Mouse (Mus musculus): ENCODE data around the gene Gsta3. TPM values are rescaled to one million over a fixed set of nuclear protein-coding genes. Genes with fewer than 3 reads are reported as not detected.
"Not testable (repeated sequence)": the region's sequence is repeated elsewhere in the genome, so short reads cannot be mapped to it uniquely, and the experiment has no call there.

Gsta3 gene
- total RNA-seq (2021): not detected
- long read RNA-seq, experiment 1: 0 reads
- long read RNA-seq, experiment 2: 0 reads

DNA sequence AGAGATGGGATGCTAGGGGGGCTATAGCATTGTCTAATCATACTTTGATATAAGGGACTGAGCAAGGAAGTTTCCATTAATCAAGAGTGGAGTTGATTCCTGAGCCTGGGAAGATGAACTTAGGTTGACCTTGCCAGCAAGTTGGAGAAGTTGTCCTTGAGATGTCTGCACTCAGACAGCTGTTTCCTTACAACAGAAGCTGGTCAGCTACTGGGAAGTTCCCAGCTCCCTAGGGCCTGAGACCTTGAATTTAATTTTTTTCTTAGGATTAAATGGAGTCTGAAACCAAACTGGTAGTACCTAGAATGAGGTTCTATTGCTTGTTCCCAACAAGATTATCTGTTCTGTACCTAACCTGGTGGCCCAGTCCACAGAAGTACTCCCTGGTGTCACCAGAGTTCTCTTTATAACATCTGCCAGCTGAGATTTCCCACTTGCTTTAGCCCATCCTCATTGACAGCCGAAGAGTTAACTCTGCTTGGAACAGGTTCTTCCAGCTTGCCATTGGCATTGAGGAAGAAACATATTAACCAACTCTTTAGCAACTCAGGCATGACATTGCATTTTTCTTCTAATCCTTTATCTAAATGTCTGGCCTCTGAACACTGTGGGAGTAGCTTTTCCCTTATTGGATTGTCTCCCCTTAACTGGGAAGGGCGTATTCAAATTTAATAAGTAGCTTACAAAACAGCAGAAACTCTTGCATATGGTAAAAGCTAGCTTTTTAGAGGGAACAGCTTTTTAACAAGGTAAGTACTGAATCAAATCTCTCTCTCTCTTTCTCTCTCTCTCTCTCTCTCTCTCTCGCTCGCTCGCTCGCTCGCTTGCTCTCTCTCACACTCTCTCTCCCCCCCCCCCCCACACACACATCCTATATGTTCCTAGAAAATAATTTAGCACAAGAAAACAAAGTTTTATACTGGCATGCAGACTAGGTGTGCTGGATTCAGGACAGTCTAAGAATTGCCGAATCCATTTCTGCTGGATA is at the start of gene Gsta3:
Gene Gsta3, plus strand, starts transcription at position 679 of the 988 bp plus-strand sequence.
- DNase-seq: no peak
- intact Hi-C loops (cut with DNase I; ENCODE audit: low total_unique reads): no loop called here

DNA sequence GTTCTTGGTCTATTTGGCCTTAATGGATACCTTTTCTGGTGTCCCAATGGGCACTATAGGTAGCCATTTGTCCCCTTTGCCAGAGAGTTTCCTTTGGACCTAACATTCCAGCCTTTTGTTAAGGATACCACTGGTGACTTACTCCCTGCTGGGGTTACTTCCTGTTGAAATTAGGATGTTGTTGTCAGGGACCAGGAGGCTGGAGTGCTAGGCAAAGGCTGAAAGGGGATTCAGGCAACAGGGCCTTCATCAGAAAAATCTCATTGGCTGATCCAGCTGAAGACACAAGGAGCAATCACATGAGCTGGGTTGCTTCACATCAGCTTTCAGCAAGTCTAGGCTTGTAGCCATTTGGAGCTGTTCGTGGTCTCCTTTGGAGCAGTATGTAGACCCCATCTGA is 34.1 kb upstream of the Gsta3 start:
- intact Hi-C loops (cut with DNase I; ENCODE audit: low total_unique reads): loop anchor here (5.0 kb wide), 1 partner anchor 71 kb away; no protein-coding TSS in a partner anchor
- DNase-seq: no peak

DNA sequence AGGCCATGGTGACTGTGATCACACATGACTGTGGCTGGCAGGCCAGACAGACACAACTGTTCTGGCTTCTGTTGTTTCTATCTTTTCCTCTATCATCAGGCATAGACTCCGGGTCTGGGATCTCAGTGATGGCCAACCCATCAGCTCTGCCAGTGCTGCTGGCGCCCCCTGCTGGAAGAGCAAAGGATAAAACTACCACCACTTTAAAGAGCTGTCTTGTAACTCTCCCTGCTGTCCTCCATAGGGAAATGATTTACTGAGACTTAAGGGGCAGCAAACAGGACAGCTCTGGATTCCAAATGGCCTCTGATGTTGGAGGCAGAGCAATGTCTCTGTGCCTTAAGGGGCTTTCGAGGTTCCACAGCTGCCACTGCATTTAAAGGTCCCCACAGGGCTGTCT is 26.9 kb upstream of the Gsta3 start:
- not testable (repeated sequence) for DNase-seq
- intact Hi-C loops (cut with DNase I; ENCODE audit: low total_unique reads): loop anchor here (10.0 kb wide), 2 partner anchors 131 to 1051 kb away; partner anchors contain the start of gene Khdc1a

DNA sequence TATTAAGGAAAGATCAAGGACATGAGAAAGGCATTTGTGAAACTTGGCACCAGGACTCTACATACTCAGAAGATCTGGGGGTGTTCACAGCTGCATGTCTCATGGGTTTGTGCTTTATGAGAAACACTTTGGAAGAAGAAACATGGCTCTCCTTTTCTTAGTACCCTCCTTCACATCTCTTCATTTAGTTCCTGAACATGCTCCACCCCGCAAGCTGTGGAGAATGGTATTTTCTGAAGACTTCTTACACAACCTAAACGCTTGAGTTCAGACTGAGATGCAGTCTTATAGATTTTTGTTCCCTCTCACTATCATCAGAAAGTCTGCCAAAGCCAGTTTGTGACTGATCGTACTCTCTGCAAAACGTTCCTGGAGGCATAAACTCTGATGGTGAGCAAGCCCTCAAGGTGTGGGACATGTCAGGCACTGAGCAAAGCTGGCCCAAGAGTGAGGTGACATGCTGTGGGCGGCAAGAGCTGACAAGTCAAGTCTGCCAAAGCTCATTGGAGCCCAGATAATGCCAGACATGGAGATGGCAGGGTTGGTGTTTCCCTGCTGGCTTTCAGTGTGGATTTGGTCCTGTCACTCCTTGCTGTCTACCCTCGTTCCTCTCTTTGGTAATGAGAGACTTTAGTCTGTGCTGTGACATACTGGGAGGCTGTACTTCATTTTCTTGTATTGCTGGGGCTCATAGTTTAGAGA is 26.2 kb upstream of the Gsta3 start:
- DNase-seq: not testable (repeated sequence)
- intact Hi-C loops (cut with DNase I; ENCODE audit: low total_unique reads): loop anchor here (10.0 kb wide), 2 partner anchors 131 to 1051 kb away; partner anchors contain the start of gene Khdc1a

DNA sequence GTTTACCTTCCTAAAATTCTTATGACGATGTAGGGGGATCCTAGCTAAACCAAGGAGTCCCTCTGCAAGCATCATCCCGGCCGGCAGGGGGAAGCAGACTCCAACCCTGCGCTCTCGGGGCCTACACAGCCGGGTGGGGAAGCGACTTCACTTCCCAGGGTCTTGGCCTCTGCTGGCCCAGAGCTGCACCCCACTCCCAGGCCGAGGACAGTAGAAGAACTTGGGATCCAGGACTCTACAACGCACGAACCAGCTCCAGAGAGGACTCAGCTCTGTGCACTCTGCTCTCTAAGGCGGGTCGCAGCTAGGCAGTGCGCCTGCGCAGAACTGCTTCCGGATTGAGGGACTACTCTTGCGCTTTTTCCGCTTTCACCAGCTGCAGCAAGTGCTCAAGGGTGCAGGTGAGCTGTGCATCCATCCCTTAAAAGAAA is 21.9 kb upstream of the Gsta3 start, which contains the start of gene Tmem14a:
Gene Tmem14a, plus strand, starts transcription at position 87 of the 431 bp plus-strand sequence.
- intact Hi-C loops (cut with DNase I; ENCODE audit: low total_unique reads): loop anchor here (2.0 to 10.0 kb wide), 3 partner anchors 52 to 1046 kb away; partner anchors contain the start of gene Khdc1a
- peak; percentile 88 for DNase-seq

DNA sequence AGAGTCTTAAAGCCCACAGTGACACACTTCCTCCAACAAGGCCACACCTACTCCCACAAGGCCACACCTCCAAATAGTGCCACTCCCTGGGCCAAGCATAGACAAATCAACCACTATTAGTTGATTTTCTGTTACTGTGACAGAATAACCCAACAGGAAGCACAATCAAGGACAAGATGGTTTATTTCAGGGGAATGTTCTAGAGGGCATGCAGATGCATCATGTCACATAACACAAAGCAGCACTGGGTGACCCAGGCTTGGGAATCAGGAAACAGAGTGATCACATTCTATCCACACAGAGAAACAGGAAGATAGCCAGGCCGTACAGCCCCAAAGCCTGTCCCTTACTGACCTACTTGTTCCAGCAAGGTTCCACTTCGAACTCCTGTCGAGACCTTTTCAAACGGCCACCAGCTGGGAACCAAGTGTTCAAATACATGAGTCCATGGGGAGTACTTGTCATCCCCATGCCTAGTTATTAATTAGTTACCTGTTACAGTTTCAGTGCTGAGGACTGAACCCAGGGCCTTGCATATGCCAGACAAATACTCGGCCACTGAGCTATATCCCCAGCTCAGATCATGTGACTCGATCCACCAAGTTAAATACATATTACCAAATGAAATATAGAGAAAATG is 12.5 kb upstream of the Gsta3 start:
- DNase-seq: no peak
- intact Hi-C loops (cut with DNase I; ENCODE audit: low total_unique reads): no loop called here

DNA sequence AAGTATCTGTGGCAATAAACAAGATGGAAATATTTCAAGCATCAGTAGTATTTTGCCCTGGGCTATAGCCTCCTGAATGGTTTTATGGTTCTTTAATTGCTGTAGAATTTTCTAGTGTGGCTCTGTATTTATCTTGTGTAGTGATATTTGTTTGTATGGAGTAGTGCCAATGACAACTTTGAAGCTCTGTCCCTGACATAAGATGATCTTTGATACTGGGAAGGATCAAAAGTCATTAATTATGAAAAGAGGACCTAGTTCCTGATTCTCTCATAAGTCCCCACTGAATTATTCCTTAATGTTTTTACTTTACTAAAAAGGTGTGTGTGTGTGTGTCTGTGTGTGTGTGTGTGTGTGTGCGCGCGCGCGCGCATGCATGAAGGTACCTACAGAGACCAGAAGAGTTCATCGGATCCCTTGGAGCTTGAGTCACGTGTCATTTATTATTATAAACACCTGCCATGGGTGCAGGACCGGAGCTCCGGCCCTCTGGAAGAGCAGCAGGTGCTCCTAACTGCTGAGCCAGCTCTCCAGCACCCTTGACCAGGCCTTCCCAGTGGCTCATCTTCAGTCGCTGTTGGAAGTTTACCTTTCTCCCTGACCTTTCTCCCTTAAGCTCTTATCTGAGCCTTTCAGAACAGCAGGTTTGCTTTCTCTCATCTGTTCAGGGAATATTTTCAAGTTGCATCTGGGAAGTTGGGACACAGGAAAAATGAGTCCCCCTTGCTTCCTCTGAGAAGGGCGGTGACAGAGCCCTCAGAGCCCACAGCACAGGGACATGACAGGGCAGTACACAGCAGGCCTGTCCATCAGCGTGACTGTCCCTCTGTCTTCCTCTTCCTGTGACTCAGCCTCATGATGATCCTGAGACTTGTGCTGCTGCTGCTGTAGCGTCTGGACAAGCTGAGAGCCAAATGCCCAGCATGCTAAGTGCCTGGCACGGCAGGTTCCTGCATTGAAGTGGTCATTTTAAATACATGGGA is 11.4 kb upstream of the Gsta3 start:
- DNase-seq; intact Hi-C loops (cut with DNase I; ENCODE audit: low total_unique reads): not testable (repeated sequence)

DNA sequence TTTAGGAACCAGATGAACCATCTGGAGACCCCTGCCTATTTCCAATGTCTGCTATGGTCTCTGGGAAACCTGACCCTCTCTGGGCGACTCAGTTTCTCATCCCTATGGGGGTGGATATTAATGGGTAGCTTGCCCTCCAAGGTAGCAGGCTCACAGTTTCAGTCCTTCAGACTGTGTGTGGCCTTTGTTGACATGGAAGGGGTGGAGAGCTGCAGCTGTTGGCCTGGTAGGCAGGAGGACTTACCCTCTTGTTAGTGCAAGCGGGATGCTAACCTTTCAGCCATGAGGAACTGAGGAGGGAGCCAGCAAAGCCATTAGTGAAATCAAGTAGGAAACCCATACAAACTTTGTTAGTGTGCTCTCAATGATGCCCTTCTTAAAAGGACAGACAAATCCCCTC is 10.0 kb upstream of the Gsta3 start:
- intact Hi-C loops (cut with DNase I; ENCODE audit: low total_unique reads): no loop called here
- DNase-seq: no peak

DNA sequence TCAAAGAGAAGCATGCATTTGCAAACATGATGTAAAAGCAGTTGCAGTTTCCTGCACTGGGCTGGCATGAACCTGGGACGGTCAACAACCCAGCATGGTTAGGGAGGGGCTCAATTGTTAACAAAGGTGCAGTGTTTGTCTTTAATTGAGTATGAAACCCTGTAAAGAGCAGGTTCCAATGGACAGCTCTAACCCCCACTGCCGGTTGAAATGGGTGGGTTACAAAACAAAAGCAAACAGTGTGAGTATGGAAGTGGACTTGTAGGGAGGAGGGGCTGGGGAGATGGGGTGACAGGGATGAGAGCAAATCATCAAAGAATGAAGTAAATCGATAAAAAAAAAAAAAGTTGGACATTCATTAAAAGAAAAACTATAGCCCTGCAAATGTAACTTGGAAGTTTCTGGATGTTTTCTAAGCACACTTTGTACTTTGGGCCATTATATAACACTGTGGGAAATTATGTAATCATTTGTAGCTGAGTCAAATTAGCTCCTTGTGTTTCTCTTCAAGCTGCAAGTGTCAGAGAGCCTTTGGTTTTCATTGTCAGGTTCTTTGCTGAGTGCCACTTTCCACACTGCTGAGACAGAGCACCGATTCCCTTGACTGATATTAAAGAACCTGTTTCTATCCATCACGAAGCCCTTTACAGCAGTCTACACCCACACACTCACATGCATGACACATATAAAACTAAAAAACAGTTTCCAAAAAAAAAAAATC is 8.5 kb upstream of the Gsta3 start:
- DNase-seq: no peak
- intact Hi-C loops (cut with DNase I; ENCODE audit: low total_unique reads): no loop called here

DNA sequence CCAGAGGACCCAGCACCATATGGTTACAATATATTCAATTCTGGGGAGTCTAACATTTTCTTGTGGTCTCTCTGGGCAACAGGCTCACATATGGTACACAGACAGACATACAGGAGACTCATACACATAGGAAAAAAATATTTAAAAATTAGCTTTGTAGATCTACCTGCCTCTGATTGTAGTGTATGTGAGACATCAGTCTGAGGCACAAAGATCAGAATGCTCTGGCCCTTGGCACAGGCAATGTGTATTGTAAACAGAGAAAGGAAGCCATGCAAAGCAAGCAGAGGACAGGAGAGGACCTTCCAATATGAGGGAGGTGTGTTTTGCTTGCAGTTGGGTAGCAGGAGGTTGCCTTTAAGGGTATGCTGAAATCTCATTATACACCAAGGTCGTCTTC is 7.9 kb upstream of the Gsta3 start:
- intact Hi-C loops (cut with DNase I; ENCODE audit: low total_unique reads): no loop called here
- no peak for DNase-seq

DNA sequence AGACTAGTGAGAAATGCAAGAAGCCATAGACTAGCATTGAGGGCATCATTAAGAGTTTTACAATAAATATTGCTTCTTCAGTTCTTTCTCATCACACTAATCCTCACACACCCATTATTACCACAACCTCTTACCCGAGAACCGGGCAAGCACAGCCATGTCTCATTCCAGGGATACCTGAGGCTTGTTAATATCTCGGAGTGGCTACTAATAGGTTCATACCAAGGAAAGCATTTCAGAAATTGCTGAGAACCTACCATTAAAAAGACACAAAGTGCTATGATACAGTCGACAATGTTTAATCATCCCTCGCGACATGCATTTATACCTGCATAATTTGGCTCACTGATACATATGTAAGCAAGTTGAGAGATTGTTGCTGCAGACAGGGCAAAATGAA is 5.0 kb upstream of the Gsta3 start:
- intact Hi-C loops (cut with DNase I; ENCODE audit: low total_unique reads): no loop called here
- DNase-seq: no peak

DNA sequence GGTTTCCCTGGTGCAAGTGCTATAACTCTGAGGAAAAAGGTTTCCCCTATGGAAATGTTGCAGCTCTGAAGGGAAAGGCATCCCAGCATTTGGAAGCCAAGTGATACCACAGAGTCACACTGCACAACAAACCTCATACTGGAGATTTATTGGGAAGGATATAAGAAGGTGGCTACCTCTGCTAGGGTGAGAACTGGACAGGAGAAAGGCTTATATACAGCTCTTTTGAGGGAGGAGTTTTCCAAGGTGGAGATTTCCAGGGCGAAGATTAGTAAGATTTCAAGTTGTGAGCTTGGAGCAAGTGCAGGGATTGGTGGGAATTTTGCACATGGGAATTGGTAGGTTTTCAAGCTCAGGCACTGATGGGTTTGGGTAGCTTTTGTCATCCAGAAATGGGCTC is 707 bp downstream of the Gsta3 start:
- intact Hi-C loops (cut with DNase I; ENCODE audit: low total_unique reads): no loop called here
- DNase-seq: no peak

DNA sequence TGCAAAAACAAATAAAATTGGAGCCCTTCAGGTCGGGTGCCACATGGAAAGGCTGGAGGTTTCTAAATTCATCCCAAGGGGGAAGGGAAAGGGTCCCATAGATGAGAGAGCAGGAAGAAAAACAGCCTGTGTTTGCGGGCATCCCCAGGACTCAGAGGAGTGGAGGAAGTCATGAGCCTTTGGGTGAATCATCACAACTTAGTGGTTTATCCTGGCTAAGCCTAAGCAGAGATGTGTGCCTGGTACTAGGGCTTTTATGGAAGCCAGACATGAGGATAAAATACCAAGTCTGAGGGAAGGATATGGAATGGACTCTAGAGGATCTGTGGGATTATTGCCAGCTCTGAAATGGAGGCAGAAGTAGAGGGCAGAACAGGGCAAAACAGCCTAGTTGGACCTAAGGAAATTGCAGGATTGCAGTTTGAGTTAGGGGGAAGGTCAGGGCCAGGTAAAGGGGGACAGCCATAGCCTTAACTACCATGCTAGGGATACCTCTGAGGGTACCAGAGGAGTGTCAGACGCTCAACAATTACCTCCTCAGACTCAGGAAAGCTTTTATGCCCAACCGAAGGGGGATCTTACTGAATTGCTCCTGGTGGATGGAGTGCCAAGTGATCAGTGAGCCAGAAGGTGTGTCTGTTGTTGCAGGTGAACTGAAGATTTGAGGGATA is 4.0 kb downstream of the Gsta3 start:
- no peak for DNase-seq
- intact Hi-C loops (cut with DNase I; ENCODE audit: low total_unique reads): no loop called here

DNA sequence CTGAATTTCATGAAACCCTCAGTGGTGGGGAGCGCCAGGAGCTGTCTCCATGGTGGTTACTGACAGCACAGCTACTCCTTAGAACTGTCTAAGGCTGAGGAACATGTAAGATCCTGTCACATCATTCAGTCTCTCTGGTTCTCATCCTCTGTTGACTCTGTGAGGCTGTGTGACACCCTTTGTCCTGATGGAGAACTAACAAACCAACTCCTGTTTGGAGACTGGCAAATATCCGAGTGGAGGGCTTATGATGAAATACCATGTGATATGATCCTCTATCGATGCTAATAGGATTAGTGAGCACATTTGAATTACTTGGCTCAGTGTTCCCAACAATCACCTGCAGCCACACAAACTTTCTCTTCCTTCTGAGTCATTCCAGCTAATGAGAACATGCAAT is 5.7 kb downstream of the Gsta3 start:
- DNase-seq: no peak
- intact Hi-C loops (cut with DNase I; ENCODE audit: low total_unique reads): no loop called here

DNA sequence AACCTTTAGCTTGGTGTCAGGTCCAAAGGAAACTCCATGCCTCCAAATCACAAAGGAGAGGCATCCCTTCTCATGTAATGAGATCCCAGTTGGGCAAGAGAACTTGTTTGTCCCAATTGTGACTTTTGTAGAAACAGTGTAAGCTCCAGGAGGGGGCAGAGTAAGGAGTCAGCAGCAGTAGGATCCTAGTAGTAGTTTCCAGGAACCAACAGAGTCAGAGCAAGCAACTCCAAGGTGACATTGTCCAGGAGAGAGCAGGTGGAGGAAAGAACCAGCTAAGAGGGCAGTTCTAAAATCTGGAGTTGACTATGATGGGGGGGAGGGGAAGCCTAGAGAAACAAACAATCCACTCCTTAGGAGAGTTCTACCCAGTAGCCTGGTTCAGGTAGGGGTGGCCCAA is 7.5 kb downstream of the Gsta3 start:
- DNase-seq: no peak
- intact Hi-C loops (cut with DNase I; ENCODE audit: low total_unique reads): no loop called here

DNA sequence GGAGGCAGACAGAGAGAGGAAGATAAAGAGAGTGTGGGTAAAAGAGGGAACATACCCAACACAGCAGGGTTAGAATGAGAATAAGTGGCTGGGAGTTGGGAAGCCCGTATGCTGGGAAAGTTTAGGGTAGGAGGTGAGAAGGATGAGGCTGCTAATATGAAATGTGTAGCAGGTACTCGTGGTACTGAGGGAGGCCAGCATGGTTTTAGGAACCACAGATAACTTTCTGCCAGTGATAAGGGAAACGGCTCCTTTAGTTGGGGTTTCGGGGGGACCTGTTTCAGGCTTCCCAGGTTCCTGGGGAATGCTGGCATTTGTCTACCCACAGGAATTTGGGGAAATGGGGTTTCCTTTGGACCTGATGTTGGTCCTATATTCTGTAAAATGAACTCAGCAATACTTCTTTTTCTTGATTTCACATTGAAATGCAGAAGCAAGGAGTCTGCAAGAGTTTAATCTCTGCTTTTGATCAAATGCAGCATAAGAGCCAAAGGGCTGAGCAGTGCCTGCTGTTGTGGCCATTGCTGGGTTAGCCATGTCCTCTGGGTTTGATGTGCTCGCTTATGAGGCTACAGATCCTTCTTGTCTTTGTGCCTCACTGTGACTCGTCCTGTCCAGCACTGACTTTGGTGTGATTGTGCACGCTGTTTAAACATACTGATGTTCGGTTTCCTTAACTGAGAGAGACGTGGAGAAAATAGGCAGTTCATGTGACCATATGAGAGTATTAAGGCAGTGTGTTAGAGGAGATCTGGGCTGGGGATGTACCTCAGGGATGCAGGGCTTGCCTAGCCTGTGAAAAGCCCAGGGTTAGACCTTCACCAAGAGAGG is 8.4 kb downstream of the Gsta3 start:
- intact Hi-C loops (cut with DNase I; ENCODE audit: low total_unique reads): no loop called here
- DNase-seq: no peak

DNA sequence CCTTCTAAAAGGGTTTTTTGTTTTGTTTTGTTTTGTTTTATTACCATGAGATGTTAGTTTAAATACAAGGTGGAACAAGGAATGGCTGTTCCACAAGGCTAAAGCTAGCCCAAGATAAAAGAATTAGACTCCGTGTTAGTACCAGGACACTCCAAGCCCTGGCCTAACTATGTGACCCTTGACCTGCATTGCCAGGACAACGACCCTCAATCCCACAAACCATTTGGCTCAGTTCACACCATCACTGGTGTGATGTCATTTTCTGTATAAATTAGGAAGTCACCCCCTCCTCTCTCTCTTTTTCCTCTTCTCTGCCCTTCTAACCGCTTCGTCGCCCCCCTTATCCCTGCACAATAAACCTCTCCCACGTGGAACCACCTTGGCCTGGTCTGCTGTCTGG is 11.3 kb downstream of the Gsta3 start:
- intact Hi-C loops (cut with DNase I; ENCODE audit: low total_unique reads): no loop called here
- no peak for DNase-seq

All from gastrocnemius, postnatal 14 days (tissue).